Mouse (Mus musculus): Measurements from ENCODE around the gene Gm3252.
"Not testable (repeated sequence)": the region's sequence is repeated elsewhere in the genome, so short reads cannot be mapped to it uniquely, and the experiment has no call there.

Gm3252 gene

DNA sequence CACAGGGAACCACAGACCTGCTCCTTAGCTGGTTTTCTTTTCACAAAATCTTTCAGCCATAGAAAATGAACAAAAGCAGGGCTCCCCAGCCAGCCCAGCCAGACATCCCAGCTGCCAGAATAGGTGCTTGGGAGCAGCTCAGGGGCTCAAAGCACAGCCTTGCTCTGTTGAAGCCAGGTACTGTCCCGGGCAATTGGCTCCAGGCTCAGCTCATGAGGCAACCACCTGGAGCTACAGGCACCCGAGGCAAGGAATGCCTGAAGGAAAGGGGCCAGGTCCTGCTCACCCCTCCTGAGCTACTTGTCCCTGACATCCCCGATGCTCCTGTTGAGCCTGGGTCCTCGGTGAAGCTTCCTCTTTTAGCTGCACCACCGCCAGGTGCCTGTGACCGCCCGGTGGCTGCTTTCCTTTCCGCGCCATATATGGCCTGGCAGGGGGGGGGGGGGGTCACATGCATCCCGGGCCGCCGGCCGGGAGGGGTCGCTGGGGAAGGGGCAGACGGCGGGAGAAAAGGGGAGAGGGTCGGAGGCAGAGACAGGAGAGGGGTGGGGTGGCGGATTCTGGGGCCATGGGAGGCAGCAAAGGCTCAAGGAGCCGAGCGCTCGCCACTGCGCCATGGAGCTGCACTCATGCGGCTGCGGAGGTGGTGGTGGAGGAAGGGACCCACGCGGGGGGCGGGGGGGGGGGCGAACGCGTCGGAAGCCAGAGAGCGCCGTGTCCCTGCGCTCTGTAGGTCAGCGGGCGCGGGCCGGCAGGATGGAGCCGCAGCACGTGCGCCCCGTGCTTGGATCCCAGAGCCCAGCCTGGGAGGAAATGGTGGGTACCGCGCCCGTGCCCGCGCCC lies at the start of gene Gm3252:
Gene Gm3252, plus strand, starts transcription at position 738 of the 843 bp plus-strand sequence.
- DNase-seq = peak; percentile 1

DNA sequence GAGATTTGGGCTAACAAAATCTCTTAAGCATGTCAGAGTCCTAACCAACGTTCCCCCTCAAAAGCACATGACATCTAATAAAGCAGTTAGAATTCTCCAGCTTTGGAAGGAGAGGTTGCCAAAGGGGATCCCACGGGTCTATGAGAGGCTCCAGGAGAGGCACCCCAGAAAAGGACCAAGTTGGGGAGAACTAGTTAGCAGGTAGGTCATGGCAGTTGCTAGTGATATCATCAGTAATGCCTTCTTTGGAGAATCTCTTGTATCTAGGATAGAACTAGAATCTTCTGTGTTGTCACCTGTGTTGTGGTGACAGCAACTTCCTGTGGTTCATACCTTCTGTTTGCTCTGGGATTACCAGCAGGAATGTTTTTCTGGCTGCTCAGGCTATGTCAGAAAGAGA lies 17.6 kb upstream of the Gm3252 start, which contains the start of gene Gm7876:
Gene Gm7876, plus strand, starts transcription at position 301 of the 400 bp plus-strand sequence.
- DNase-seq = not testable (repeated sequence)

DNA sequence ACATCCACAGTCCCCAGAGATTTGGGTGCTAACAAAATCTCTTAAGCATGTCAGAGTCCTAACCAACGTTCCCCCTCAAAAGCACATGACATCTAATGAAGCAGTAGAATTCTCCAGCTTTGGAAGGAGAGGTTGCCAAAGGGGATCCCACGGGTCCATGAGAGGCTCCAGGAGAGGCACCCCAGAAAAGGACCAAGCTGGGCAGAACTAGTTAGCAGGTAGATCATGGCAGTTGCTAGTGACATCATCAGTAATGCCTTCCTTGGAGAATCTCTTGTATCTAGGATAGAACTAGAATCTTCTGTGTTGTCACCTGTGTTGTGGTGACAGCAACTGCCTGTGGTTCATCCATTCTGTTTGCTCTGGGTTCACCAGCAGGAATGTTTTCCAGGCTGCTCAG lies 49.5 kb downstream of the Gm3252 start, which contains the start of gene Gm9602:
Gene Gm9602, plus strand, starts transcription at position 301 of the 400 bp plus-strand sequence.
- DNase-seq = not testable (repeated sequence)
